ENCODE assay signal across 15 mouse cellular contexts in genomic region chr17:86479406-86479805, GRCm38 (mm10).
DNase-seq lines count a peak whose midpoint lies in the region.
"Had no signal": no experiment of that assay in that cellular context is flagged by ENCODE, and none has a peak within 500 bp of the region (broad histone marks: within the 10 kb centered on the region; RNA-seq: fewer than 3 reads in every experiment).

No protein-coding gene starts in this region.

- peak; percentile 30 for DNase-seq in lung, postnatal 10 days
- DNase-seq in lung, postnatal 14 days, result no peak
- DNase-seq in lung, postnatal 25 days (ENCODE audit: low spot score), result peak; percentile 36
- DNase-seq in cerebellum, adult 18-20 months, result no peak
- DNase-seq in yolk sac, embryonic 10.5 days (ENCODE audit: low spot score), result no peak
- DNase-seq: adrenal gland, adult 8-10 months; adrenal gland, postnatal 14 days; adrenal gland, postnatal 36 days; B cell, adult 2 months; cerebellum, adult 11-12 months; cerebellum, adult 8-10 months; cerebellum, adult 9-11 months; cerebellum, postnatal 14 days; cerebellum, postnatal 36 days; embryo, embryonic 11 days had no signal

Comparison
In these comparisons a context has a peak if more than half of its experiments do, and no peak if none do; other contexts are left out.
1. DNase-seq: peak in lung, postnatal 10 days (single experiment) and lung, postnatal 25 days (single experiment); none in lung, postnatal 14 days (single experiment), cerebellum, adult 18-20 months (0 of 2) and yolk sac, embryonic 10.5 days (single experiment).